Mouse (Mus musculus) central nervous system, embryonic 18 days (tissue): ENCODE results near the gene H2al1o. TPM values are rescaled to one million over a fixed set of nuclear protein-coding genes. Genes with fewer than 3 reads are reported as not detected.

Source experiments
- polyA plus RNA-seq: library from polyadenylated mRNA; depleted of rRNA; stranded (reverse); fragments of >200 nt; gene quantifications from 2 replicates; pipeline ENCODE4 v1.2.3, GENCODE M21; 2012; rRNA removed

Gene H2al1o
- polyA plus RNA-seq: not detected in 2 replicates

GRCm38 (mm10) chrX:9572309-9572708 is at the start of gene H2al1o:
TSS of gene H2al1o (minus strand) at chrX:9572409.

Other genes with a start within 250 kb of the H2al1o start
- not detected in 2 replicates for gene H2al1k, start 221.8 kb downstream of the H2al1o start, polyA plus RNA-seq
- gene Cybb, start 84.6 kb downstream of the H2al1o start, polyA plus RNA-seq: 0.23 and 0.31 TPM in 2 replicates
- gene Dynlt3, start 90.6 kb upstream of the H2al1o start, polyA plus RNA-seq: 51.3 and 60.4 TPM in 2 replicates